Mouse (Mus musculus) cerebellum, adult 9-10 months (tissue): Measurements from ENCODE around the gene Cfap43.

ENCODE experiments used
- DNase-seq: peaks from one replicate; pipeline ENCODE4 v3.0.0; 2022

Cfap43 gene

GRCm38 (mm10) chr19:47780972-47781371 is 138.1 kb downstream of the Cfap43 start:
- DNase-seq = no peak

- DNase-seq = no peak
These were observed 138.9 kb downstream of the Cfap43 start for GRCm38 (mm10) chr19:47780145-47780544.

GRCm38 (mm10) chr19:47777847-47778246 is 141.2 kb downstream of the Cfap43 start:
- no peak for DNase-seq

- DNase-seq = no peak
These were observed 163.5 kb downstream of the Cfap43 start for GRCm38 (mm10) chr19:47755625-47756024.

GRCm38 (mm10) chr19:47754931-47755330 is 164.2 kb downstream of the Cfap43 start:
- DNase-seq = no peak

- DNase-seq = no peak
These were observed 165.2 kb downstream of the Cfap43 start for GRCm38 (mm10) chr19:47753921-47754320.

GRCm38 (mm10) chr19:47752456-47752855 is 166.6 kb downstream of the Cfap43 start:
- no peak for DNase-seq

GRCm38 (mm10) chr19:47750391-47750790 is 168.7 kb downstream of the Cfap43 start:
- DNase-seq = no peak

- no peak for DNase-seq
These were observed 170.1 kb downstream of the Cfap43 start for GRCm38 (mm10) chr19:47748950-47749349.

GRCm38 (mm10) chr19:47747072-47747471 is 172.0 kb downstream of the Cfap43 start:
- no peak for DNase-seq

- DNase-seq = peak; percentile 69
These were observed 187.2 kb downstream of the Cfap43 start for GRCm38 (mm10) chr19:47731931-47732330.

- peak; percentile 99 for DNase-seq
These were observed 187.8 kb downstream of the Cfap43 start, which contains the start of gene Sfr1 for GRCm38 (mm10) chr19:47731071-47731881. Gene Sfr1 (plus strand): TSS chr19:47731682.

- DNase-seq = peak; percentile 58
These were observed 188.4 kb downstream of the Cfap43 start for GRCm38 (mm10) chr19:47730691-47731070.

- DNase-seq = no peak
These were observed 193.4 kb downstream of the Cfap43 start for GRCm38 (mm10) chr19:47725643-47726140.

- DNase-seq = no peak
These were observed 194.2 kb downstream of the Cfap43 start for GRCm38 (mm10) chr19:47724903-47725302.

- DNase-seq = no peak
These were observed 196.6 kb downstream of the Cfap43 start for GRCm38 (mm10) chr19:47722471-47722870.

- DNase-seq = no peak
These were observed 199.9 kb downstream of the Cfap43 start for GRCm38 (mm10) chr19:47719147-47719546.

- no peak for DNase-seq
These were observed 202.9 kb downstream of the Cfap43 start for GRCm38 (mm10) chr19:47716144-47716543.

- no peak for DNase-seq
These were observed 205.6 kb downstream of the Cfap43 start for GRCm38 (mm10) chr19:47713457-47713856.

- DNase-seq = no peak
These were observed 208.7 kb downstream of the Cfap43 start for GRCm38 (mm10) chr19:47710376-47710775.

- no peak for DNase-seq
These were observed 213.2 kb downstream of the Cfap43 start for GRCm38 (mm10) chr19:47705772-47706309.

- no peak for DNase-seq
These were observed 213.9 kb downstream of the Cfap43 start for GRCm38 (mm10) chr19:47705080-47705771.

GRCm38 (mm10) chr19:47700509-47700908 is 218.6 kb downstream of the Cfap43 start:
- DNase-seq = no peak

GRCm38 (mm10) chr19:47699743-47700142 is 219.3 kb downstream of the Cfap43 start:
- DNase-seq = no peak
